ENCODE assay signal across 11 mouse cellular contexts in genomic region chr3:137998491-137999223, GRCm38 (mm10). TPM values are rescaled to one million over a fixed set of nuclear protein-coding genes. Genes with fewer than 3 reads are reported as not detected.
A peak's percentile ranks its signal among the peaks of the same experiment; 100 is the strongest.
DNase-seq lines count a peak whose midpoint lies in the region; ATAC-seq lines count a peak whose summit lies in the region.
"Had no signal": no experiment of that assay in that cellular context is flagged by ENCODE, and none has a peak within 500 bp of the region (broad histone marks: within the 10 kb centered on the region; RNA-seq: fewer than 3 reads in every experiment).

No protein-coding gene starts in this region.

- H3K4me2 ChIP-seq in forebrain, embryonic 16.5 days (ENCODE audit: low read length), result no peak overlapping the region
- H3K4me2 ChIP-seq: hindbrain, embryonic 13.5 days; liver, embryonic 15.5 days had no signal

- H3K9me3 ChIP-seq in forebrain, embryonic 10.5 days, result no peaks in the 10 kb centered on the region
- H3K9me3 ChIP-seq in forebrain, embryonic 16.5 days (ENCODE audit: control insufficient read depth, low read length), result no peaks in the 10 kb centered on the region
- H3K9me3 ChIP-seq: hindbrain, embryonic 13.5 days; liver, embryonic 15.5 days had no signal

- no peak overlapping the region for H3K4me3 ChIP-seq in forebrain, embryonic 10.5 days
- no peak overlapping the region for H3K4me3 ChIP-seq in forebrain, embryonic 16.5 days (replicated peaks; ENCODE audit: low read length)
- H3K4me3 ChIP-seq: hindbrain, embryonic 13.5 days; liver, embryonic 15.5 days had no signal

- H3K4me1 ChIP-seq in forebrain, embryonic 10.5 days, result peaks cover 25% of the 10 kb centered on the region
- H3K4me1 ChIP-seq in forebrain, embryonic 16.5 days (replicated peaks; ENCODE audit: control insufficient read depth, insufficient read depth, low read length), result peaks cover 10% of the 10 kb centered on the region
- H3K4me1 ChIP-seq: liver, embryonic 15.5 days had no signal

- no peak for DNase-seq in forebrain, embryonic 10.5 days (ENCODE audit: extremely low spot score, low spot score)
- peak; percentile 8 for DNase-seq in kidney, adult 11 months
- DNase-seq in kidney, postnatal 4 days, result no peak
- DNase-seq in thymus, postnatal 0 days (ENCODE audit: low spot score), result peak; percentile 36
- DNase-seq in thymus, postnatal 14 days, result no peak
- peak; percentile 53 for DNase-seq in splenic B cell, adult 2 months (ENCODE audit: low read depth, low spot score)
- no peak for DNase-seq in MN1 (ENCODE audit: low spot score)
- DNase-seq: cerebellum, adult 9-11 months had no signal

- ATAC-seq in forebrain, embryonic 16.5 days, result no peak

- no peaks in the 10 kb centered on the region for H3K27me3 ChIP-seq in forebrain, embryonic 10.5 days (ENCODE audit: poor library complexity, severe bottlenecking)
- no peaks in the 10 kb centered on the region for H3K27me3 ChIP-seq in forebrain, embryonic 16.5 days (replicated peaks; ENCODE audit: control insufficient read depth, insufficient read depth, low read length)
- no peaks in the 10 kb centered on the region for H3K27me3 ChIP-seq in splenic B cell, adult 2 months (ENCODE audit: control insufficient read depth, insufficient read depth, low read length, poor library complexity, severe bottlenecking)
- H3K27me3 ChIP-seq: hindbrain, embryonic 13.5 days; liver, embryonic 15.5 days had no signal

- WGBS in forebrain, embryonic 10.5 days, result 82% methylated on average over 14 of the region's 14 CpGs
- 48% methylated on average over 14 of the region's 14 CpGs for WGBS in forebrain, embryonic 16.5 days

- no peaks in the 10 kb centered on the region for H3K36me3 ChIP-seq in forebrain, embryonic 10.5 days (replicated peaks)
- no peaks in the 10 kb centered on the region for H3K36me3 ChIP-seq in forebrain, embryonic 16.5 days (ENCODE audit: control insufficient read depth, insufficient read depth)
- no peaks in the 10 kb centered on the region for H3K36me3 ChIP-seq in splenic B cell, adult 2 months (ENCODE audit: control insufficient read depth, insufficient read depth, low read length, poor library complexity, severe bottlenecking)
- H3K36me3 ChIP-seq: hindbrain, embryonic 13.5 days; liver, embryonic 15.5 days had no signal

- peak overlapping the region; percentile 30; the same call in 1 of the 2 replicates for H3K27ac ChIP-seq in forebrain, embryonic 10.5 days
- H3K27ac ChIP-seq in forebrain, embryonic 16.5 days (ENCODE audit: low read length), result no peak overlapping the region
- H3K27ac ChIP-seq: hindbrain, embryonic 13.5 days; liver, embryonic 15.5 days had no signal

- no peak overlapping the region for H3K9ac ChIP-seq in forebrain, embryonic 16.5 days (replicated peaks; ENCODE audit: low read depth, low read length)
- H3K9ac ChIP-seq: hindbrain, embryonic 13.5 days; liver, embryonic 15.5 days had no signal

RNA-seq across cellular contexts. Expression of gene Dapp1, which starts 17.3 kb away (rescaled TPM):
- 2.2 and 3.5 TPM in 2 replicates for polyA plus RNA-seq in forebrain, embryonic 10.5 days (2016; fragmentation: Nextera tagmentation; extraction: Ambion mirVana)
- polyA plus RNA-seq in forebrain, embryonic 16.5 days (2015; fragmentation: Nextera tagmentation; extraction: Ambion mirVana), result 4.1 and 4.3 TPM in 2 replicates
- polyA plus RNA-seq in thymus, postnatal 0 days (2015; fragmentation: Nextera tagmentation; extraction: Ambion mirVana), result 22.6 and 26.0 TPM in 2 replicates

Comparison
In these comparisons a context has a peak if more than half of its experiments do, and no peak if none do; other contexts are left out.
1. DNase-seq: peak in kidney, adult 11 months (single experiment), thymus, postnatal 0 days (single experiment) and splenic B cell, adult 2 months (single experiment); none in forebrain, embryonic 10.5 days (single experiment), kidney, postnatal 4 days (0 of 2), thymus, postnatal 14 days (single experiment) and MN1 (single experiment).